Mouse (Mus musculus): ENCODE data around the gene Cenps.

DNA sequence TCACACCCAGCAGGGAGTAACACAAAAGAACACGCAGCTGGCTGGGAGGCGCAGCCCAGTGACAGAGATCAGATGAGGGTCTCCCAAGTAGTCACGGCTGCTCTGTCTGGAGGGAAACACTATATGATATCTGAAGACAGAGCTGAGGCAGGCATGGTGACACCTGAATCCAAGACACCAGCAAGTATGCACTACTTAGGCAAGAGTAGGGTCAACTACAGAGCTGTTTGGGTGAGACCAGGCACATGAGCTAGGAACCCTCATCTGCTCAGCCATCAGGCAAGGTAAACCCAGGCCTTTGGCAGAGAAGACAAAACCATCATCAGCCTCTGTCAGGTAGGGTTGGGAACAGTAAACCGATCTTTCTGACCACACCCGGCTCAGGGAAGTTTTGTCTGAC, 4.0 kb downstream of the Cenps start:
- no peak for TF ChIP-seq CTCF (conservative IDR thresholded peaks at IDR 0.05; ENCODE audit: insufficient read depth, insufficient read length, low read depth, low read length)
- TF ChIP-seq POLR2A (IDR thresholded peaks at IDR 0.05; ENCODE audit: low read depth, low read length), result no peak
